Mouse (Mus musculus): ENCODE measurements at regions not wholly inside any gene's neighbourhood (a gene's known extent, or its start where the extent isn't known, plus 50 kb on each side); places are given as distances from the start of the nearest gene placed in this dataset.

GRCm38 (mm10) chr13:44329701-44330100, 399.6 kb upstream of the Jarid2 start:
- TF ChIP-seq CTCF (IDR thresholded peaks at IDR 0.05; ENCODE audit: extremely low read depth, insufficient read length, insufficient replicate concordance, low read depth, low read length) (no peak), POLR2A (IDR thresholded peaks at IDR 0.05; ENCODE audit: low read depth, low read length) (no peak)

Data from small intestine, adult 2 months (tissue).